Mouse (Mus musculus) hindbrain, embryonic 10.5 days (tissue): ENCODE measurements at regions not wholly inside any gene's neighbourhood (a gene's known extent, or its start where the extent isn't known, plus 50 kb on each side); places are given as distances from the start of the nearest gene placed in this dataset.
A peak's percentile ranks its signal among the peaks of the same experiment; 100 is the strongest.

ENCODE experiments used
- DNase-seq: peaks from one replicate; pipeline ENCODE4 v3.0.0-alpha.2; 2017; ENCODE audit warnings: low spot score
- H3K27ac ChIP-seq: fragments of 300-500 bp; sonication (generic); 2 replicates; pipeline ENCODE4 v1.5.1; 2016; ENCODE audit warnings: mild to moderate bottlenecking, moderate library complexity
- H3K27me3 ChIP-seq: fragments of 300-500 bp; sonication (generic); 2 replicates; pipeline ENCODE4 v1.6.1; 2016; ENCODE audit warnings: mild to moderate bottlenecking; ENCODE audit not compliant: poor library complexity, insufficient read depth, severe bottlenecking
- H3K36me3 ChIP-seq: fragments of 300-500 bp; sonication (generic); 2 replicates; pipeline ENCODE4 v1.6.1; 2016; ENCODE audit warnings: mild to moderate bottlenecking, moderate library complexity
- H3K4me1 ChIP-seq: fragments of 300-500 bp; sonication (generic); replicated peaks from 2 replicates; pipeline ENCODE4 v1.6.1; 2016; ENCODE audit warnings: mild to moderate bottlenecking
- H3K4me3 ChIP-seq: fragments of 300-500 bp; sonication (generic); 2 replicates; pipeline ENCODE4 v1.5.1; 2016; ENCODE audit warnings: mild to moderate bottlenecking, moderate library complexity
- H3K9me3 ChIP-seq: fragments of 300-500 bp; sonication (generic); 2 replicates; pipeline ENCODE4 v1.6.1; 2016; ENCODE audit warnings: mild to moderate bottlenecking, moderate library complexity
- WGBS: fragments of 180-500 bp; shearing (Covaris S2); methylation state at CpG from one replicate; pipeline ENCODE4 v1.1.7; 2016; 5-methylcytosine and 5-hydroxymethylcytosine counted together

GRCm38 (mm10) chr1:157009427-157009826 is 70.0 kb upstream of the Ralgps2 start:
- Histone ChIP-seq H3K9me3 (no peaks in the 10 kb centered on the region), H3K27ac (no peak overlapping the region), H3K36me3 (no peaks in the 10 kb centered on the region), H3K4me1 (peaks cover 14% of the 10 kb centered on the region), H3K4me3 (no peak overlapping the region), H3K27me3 (no peaks in the 10 kb centered on the region)
- no peak for DNase-seq
- 82% methylated on average over 9 of the region's 9 CpGs for WGBS

DNA sequence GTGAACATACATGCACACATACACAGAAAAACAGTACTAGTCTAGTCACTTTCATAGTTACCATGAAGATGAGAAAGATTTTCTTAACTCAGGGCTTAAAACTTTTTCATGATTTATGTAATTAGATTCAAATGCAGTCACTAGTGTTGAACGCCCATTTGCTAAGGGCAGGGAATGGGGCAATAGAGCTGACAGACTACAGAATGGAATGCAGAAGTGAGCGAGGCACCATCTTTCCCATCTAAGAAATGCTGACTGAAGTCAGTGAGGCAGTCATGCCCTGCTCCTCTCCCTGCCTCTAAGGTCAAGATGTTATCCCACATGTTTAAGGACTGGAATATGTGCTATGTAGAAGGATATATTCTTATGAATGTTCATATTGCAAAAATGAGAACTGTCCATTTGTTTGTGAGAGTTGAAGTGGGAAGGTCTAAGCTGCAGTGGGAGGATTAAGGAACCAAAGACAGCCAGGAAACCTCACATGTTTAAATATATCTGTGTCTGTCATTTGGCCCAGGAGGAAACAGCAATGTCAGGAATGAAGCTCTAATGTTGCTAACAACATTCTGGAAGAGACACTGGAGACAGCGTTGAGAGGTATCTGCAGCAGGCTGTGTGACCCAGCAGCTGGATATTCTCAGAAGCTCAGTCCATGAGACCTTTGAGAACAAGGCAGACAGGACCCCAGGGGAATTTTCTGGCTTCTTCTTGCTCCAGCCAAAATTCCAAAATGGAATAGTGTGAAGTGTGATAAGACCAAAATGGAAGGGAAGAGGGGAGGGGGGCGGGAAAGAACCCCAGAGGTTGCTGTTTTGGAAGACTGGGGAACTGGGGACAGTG is 68.7 kb upstream of the Ralgps2 start:
- Histone ChIP-seq H3K27ac (no peak overlapping the region), H3K27me3 (no peaks in the 10 kb centered on the region), H3K4me3 (no peak overlapping the region), H3K36me3 (no peaks in the 10 kb centered on the region), H3K9me3 (no peaks in the 10 kb centered on the region), H3K4me1 (0 out of 2 replicates have a peak, but pooled peaks cover 1% of the 10 kb centered on the region)
- no peak for DNase-seq
- WGBS, result 86% methylated on average over 4 of the region's 4 CpGs

- Histone ChIP-seq H3K4me1 (peaks cover 14% of the 10 kb centered on the region), H3K9me3 (no peaks in the 10 kb centered on the region), H3K36me3 (no peaks in the 10 kb centered on the region), H3K27me3 (no peaks in the 10 kb centered on the region), H3K4me3 (no peak overlapping the region), H3K27ac (no peak overlapping the region)
- DNase-seq, result no peak
- 94% methylated on average over 16 of the region's 16 CpGs for WGBS
These were observed 65.1 kb upstream of the Ralgps2 start for GRCm38 (mm10) chr1:157004312-157005074.

GRCm38 (mm10) chr1:157003034-157003433 is 63.6 kb upstream of the Ralgps2 start:
- H3K27ac ChIP-seq, result no peak overlapping the region
- no peaks in the 10 kb centered on the region for H3K36me3 ChIP-seq
- no peaks in the 10 kb centered on the region for H3K27me3 ChIP-seq
- no peaks in the 10 kb centered on the region for H3K9me3 ChIP-seq
- peaks cover 29% of the 10 kb centered on the region for H3K4me1 ChIP-seq
- no peak for DNase-seq
- 86% methylated on average over 7 of the region's 7 CpGs for WGBS
- no peak overlapping the region for H3K4me3 ChIP-seq

DNA sequence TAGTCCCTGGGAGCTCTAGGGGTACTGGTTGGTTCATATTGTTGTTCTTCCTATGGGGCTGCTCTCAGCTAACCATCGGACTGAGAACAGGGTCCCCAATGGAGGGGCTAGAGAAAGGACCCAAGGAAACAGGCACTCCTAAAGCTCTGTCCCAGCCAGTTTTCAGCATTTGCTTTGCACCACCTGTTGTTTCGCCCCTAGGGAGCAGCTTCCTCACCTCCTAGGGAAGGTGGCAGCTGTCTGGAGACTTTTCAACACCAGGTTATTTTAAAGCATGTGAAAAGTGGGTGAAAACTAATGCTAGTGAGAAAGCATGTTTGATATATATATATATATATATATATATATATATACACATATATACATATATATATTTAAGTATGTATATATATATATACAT is 62.8 kb upstream of the Ralgps2 start:
- Histone ChIP-seq H3K4me3 (no peak overlapping the region), H3K27ac (no peak overlapping the region), H3K9me3 (no peaks in the 10 kb centered on the region), H3K27me3 (no peaks in the 10 kb centered on the region), H3K36me3 (no peaks in the 10 kb centered on the region), H3K4me1 (peaks cover 37% of the 10 kb centered on the region)
- DNase-seq, result no peak
- WGBS, result 83% methylated on average over 2 of the region's 2 CpGs

DNA sequence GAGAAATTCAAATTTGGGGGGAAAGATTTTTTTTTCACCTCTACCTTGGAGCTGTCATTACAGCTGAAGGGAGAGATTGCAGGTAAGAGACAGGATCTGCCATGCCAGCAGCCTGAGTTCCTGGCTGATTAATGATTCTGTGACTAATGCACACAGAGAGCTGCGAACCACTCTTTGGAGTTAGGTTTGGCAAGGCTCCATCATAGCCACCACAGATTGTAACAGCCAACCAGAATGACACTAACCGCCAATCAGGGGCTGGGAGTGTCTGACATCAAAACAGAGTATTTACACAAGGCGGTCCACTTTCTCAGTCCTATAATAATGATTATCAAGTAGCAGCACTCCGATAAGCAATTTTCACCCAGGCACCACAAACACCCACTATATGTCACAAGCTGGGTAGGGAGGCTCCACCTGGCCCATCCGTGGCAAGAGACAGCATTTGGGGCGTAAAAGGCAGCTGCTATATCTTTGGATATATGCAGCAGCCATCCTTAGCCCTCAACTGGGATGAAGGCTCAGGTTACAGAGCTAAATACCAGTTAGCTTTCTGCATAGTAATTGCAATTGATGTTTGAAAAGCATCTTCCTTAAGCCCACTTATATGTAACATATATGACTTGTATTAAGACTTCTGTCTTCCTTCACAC is 61.7 kb upstream of the Ralgps2 start:
- Histone ChIP-seq H3K4me1 (peaks cover 45% of the 10 kb centered on the region), H3K9me3 (no peaks in the 10 kb centered on the region), H3K36me3 (no peaks in the 10 kb centered on the region), H3K27ac (no peak overlapping the region), H3K4me3 (no peak overlapping the region), H3K27me3 (no peaks in the 10 kb centered on the region)
- 85% methylated on average over 6 of the region's 6 CpGs for WGBS
- no peak for DNase-seq

GRCm38 (mm10) chr1:156999947-157000346 is 60.5 kb upstream of the Ralgps2 start:
- H3K36me3 ChIP-seq, result no peaks in the 10 kb centered on the region
- H3K4me1 ChIP-seq, result peaks cover 45% of the 10 kb centered on the region
- DNase-seq, result no peak
- no peaks in the 10 kb centered on the region for H3K9me3 ChIP-seq
- H3K27ac ChIP-seq, result peak overlapping the region; percentile 71
- H3K4me3 ChIP-seq, result no peak overlapping the region
- no peaks in the 10 kb centered on the region for H3K27me3 ChIP-seq
- WGBS, result 52% methylated on average over 8 of the region's 8 CpGs

DNA sequence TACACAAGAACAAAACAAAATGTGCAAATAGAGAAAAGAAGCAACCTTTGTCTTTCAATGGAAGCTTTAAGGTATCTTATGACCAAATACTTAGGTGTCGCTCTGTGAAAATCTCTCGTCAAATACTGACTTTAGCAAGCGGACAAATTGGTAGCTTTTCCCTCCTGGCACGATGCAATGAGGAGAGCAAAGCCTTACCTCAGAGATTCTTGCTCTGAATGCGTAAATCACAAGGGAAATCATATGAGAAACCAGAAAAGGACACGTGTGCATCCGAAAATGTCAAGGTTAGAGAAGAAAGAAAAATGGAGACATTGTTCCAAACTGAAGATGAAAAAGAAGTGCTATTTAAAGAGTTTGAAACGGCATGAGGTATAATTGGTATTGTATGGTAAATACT is 59.8 kb upstream of the Ralgps2 start:
- no peaks in the 10 kb centered on the region for H3K36me3 ChIP-seq
- no peaks in the 10 kb centered on the region for H3K27me3 ChIP-seq
- H3K4me1 ChIP-seq, result peaks cover 48% of the 10 kb centered on the region
- 91% methylated on average over 8 of the region's 8 CpGs for WGBS
- H3K27ac ChIP-seq, result peak overlapping the region; percentile 85
- no peak overlapping the region for H3K4me3 ChIP-seq
- DNase-seq, result no peak
- no peaks in the 10 kb centered on the region for H3K9me3 ChIP-seq

DNA sequence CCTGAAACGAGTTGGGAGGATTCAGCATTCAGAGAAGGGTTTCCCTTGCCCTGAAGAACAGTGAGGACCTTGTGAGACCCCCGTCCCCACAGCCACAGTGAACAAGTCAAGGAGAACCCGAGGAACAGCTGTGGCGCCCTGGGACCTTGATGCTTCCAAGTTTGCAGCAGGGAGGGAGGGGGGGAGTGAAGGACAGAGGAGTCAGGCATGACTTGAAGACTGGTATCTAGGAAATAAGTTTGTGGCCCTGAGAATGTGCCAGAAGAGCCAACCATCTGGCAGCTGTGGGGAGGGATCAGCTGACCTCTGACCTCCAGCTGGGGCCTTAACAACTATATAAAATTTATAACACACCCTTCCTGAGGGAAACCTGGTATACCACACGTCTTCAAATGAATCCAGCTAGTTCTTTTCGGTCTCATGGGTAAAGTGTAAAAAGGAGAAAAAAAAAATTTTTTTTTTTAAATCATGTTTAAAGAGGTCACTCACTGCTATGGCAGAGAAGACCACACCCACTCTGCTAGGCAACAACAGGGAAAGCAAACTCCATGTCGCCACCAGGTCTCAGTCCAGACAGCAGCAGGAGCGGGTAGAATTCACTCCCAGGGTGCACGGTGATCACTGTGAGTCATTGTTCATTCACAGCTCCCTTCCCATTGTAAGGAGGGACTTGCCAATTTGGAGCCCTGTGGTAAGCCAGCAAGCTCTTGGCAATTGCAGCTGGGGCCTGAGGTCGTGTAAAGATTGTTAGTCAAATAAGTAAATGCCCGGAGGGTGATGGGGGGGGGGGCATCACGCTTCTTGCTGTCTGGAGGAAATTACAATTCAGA is 58.3 kb upstream of the Ralgps2 start:
- H3K4me3 ChIP-seq, result no peak overlapping the region
- H3K27ac ChIP-seq, result peak overlapping the region; percentile 85
- H3K36me3 ChIP-seq, result no peaks in the 10 kb centered on the region
- H3K9me3 ChIP-seq, result no peaks in the 10 kb centered on the region
- peaks cover 63% of the 10 kb centered on the region for H3K4me1 ChIP-seq
- no peaks in the 10 kb centered on the region for H3K27me3 ChIP-seq
- DNase-seq, result peak; percentile 74
- WGBS, result 35% methylated on average over 12 of the region's 12 CpGs

- peak; percentile 13 for DNase-seq
- H3K4me1 ChIP-seq, result peaks cover 69% of the 10 kb centered on the region
- WGBS, result 81% methylated on average over 10 of the region's 10 CpGs
These were observed 57.6 kb upstream of the Ralgps2 start for GRCm38 (mm10) chr1:156997033-156997432.

DNA sequence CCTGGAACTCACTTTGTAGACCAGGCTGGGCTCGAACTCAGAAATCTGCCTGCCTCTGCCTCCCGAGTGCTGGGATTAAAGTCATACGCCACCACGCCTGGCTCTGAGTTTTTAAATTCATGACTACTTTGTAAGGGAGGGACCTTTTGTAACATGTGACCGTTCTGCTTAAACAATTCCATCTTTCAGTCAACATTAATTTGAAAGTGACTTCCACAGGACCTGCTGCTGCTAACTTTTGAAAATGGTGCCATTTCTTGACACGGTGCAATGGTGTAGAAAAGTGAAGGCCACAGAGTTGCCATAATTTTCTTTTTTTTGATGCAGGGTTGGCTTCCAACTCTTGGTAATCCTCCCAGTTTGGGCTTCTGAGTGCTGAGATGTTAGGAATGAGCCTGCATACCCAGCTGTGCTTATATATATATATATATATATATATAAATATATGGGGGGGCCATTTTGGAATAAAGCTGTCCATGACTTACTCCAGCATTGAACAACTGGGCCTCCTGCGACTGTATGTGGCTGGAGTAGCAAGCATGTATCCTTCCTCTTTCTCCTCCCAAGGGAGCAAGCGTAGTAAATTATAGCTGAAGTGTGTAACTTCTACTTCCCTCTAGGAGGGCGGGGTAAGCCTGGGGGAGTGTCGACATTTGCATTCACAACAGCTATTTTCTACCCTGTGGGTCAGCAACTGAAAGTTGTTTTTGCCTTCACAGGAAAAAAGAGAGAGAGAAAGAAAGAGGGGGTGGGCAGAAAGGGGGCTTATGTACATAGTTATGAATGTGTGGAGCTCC is 56.9 kb upstream of the Ralgps2 start:
- DNase-seq, result no peak
- H3K4me3 ChIP-seq, result no peak overlapping the region
- peaks cover 73% of the 10 kb centered on the region for H3K4me1 ChIP-seq
- H3K27me3 ChIP-seq, result no peaks in the 10 kb centered on the region
- WGBS, result 88% methylated on average over 10 of the region's 10 CpGs
- peak overlapping the region; percentile 85 for H3K27ac ChIP-seq
- H3K36me3 ChIP-seq, result no peaks in the 10 kb centered on the region
- no peaks in the 10 kb centered on the region for H3K9me3 ChIP-seq

More at GRCm38 (mm10) chr1:156997033-156997432, 57.6 kb upstream of the Ralgps2 start:
- H3K36me3 ChIP-seq, result no peaks in the 10 kb centered on the region
- no peak overlapping the region for H3K4me3 ChIP-seq
- no peaks in the 10 kb centered on the region for H3K9me3 ChIP-seq
- no peaks in the 10 kb centered on the region for H3K27me3 ChIP-seq
- peak overlapping the region; percentile 85 for H3K27ac ChIP-seq
